Mouse (Mus musculus) liver, postnatal 0 days (tissue): ENCODE data around the gene Ube2d1. TPM values are rescaled to one million over a fixed set of nuclear protein-coding genes. Genes with fewer than 3 reads are reported as not detected.

Experiments used
- ATAC-seq: fragments of 200-750 bp; cut with Nextera tagmentation; 2 replicates; pipeline ENCODE4 v1.8.0; 2017; ENCODE audit warnings: mild to moderate bottlenecking, moderate library complexity
- DNase-seq: peaks from one replicate; pipeline ENCODE4 v3.0.0-alpha.2; 2016
- H3K27ac ChIP-seq: fragments of 300-500 bp; sonication (generic); 2 replicates; pipeline ENCODE4 v1.5.1; 2014; ENCODE audit warnings: antibody characterized with exemption, moderate library complexity, mild to moderate bottlenecking, low read depth
- H3K27me3 ChIP-seq: fragments of 300-500 bp; sonication (generic); 2 replicates; pipeline ENCODE4 v1.6.1; 2014; ENCODE audit warnings: low read length, control low read depth, mixed read lengths; ENCODE audit not compliant: insufficient read depth
- H3K36me3 ChIP-seq: fragments of 300-500 bp; sonication (generic); replicated peaks from 2 replicates; pipeline ENCODE4 v1.6.1; 2014; ENCODE audit warnings: mild to moderate bottlenecking, control low read depth, low read length, moderate library complexity, mixed read lengths; ENCODE audit not compliant: insufficient read depth
- H3K4me1 ChIP-seq: fragments of 300-500 bp; sonication (generic); 2 replicates; pipeline ENCODE4 v1.6.1; 2014; ENCODE audit warnings: antibody characterized with exemption, mild to moderate bottlenecking, control low read depth; ENCODE audit not compliant: insufficient read depth
- H3K4me2 ChIP-seq: fragments of 300-500 bp; sonication (generic); 2 replicates; pipeline ENCODE4 v1.6.1; 2014; ENCODE audit warnings: low read depth, mild to moderate bottlenecking, low read length, moderate library complexity, mixed read lengths
- H3K4me3 ChIP-seq: fragments of 300-500 bp; sonication (generic); 2 replicates; pipeline ENCODE4 v1.5.1; 2014; ENCODE audit warnings: low read depth, low read length
- H3K9ac ChIP-seq: fragments of 300-500 bp; sonication (generic); replicated peaks from 2 replicates; pipeline ENCODE4 v1.6.1; 2014; ENCODE audit warnings: mild to moderate bottlenecking, moderate library complexity
- H3K9me3 ChIP-seq: fragments of 300-500 bp; sonication (generic); 2 replicates; pipeline ENCODE4 v1.6.1; 2016; ENCODE audit warnings: mild to moderate bottlenecking, control low read depth, low read length, mixed read lengths
- CTCF ChIP-seq: sonication (generic); IDR thresholded peaks from 2 replicates; pipeline ENCODE4 v1.5.1; 2016; ENCODE audit warnings: antibody characterized with exemption, low read depth
- EP300 ChIP-seq: IDR thresholded peaks from 2 replicates; pipeline ENCODE4 v1.6.1; 2016; ENCODE audit warnings: antibody characterized with exemption, low read depth, mild to moderate bottlenecking
- WGBS: fragments of 180-500 bp; shearing (Covaris S2); extraction: QIAGEN DNeasy Blood & Tissue Kit; methylation state at CpG from one replicate; pipeline ENCODE4 v1.1.7; 2014; ENCODE audit not compliant: insufficient replicate concordance; 5-methylcytosine and 5-hydroxymethylcytosine counted together
- polyA plus RNA-seq: library from polyadenylated mRNA; unstranded; fragments of >200 nt; fragmentation: Nextera tagmentation; extraction: Ambion mirVana; gene quantifications from 2 replicates; pipeline ENCODE4 v1.2.1, GENCODE M21; 2015

The Ube2d1 gene
- polyA plus RNA-seq, 1 experiment from 2014 or later, result 6.9 TPM

GRCm38 (mm10) chr10:71250472-71250871 is 34.6 kb downstream of the Ube2d1 start:
- WGBS, result 76% methylated on average over 17 of the region's 17 CpGs
- Histone ChIP-seq H3K27me3 (no peaks in the 10 kb centered on the region), H3K4me2 (no peak overlapping the region)

GRCm38 (mm10) chr10:71249086-71249880 is 35.8 kb downstream of the Ube2d1 start:
- no peak overlapping the region for H3K9ac ChIP-seq

More at GRCm38 (mm10) chr10:71250472-71250871, 34.6 kb downstream of the Ube2d1 start:
- Histone ChIP-seq H3K36me3 (no peaks in the 10 kb centered on the region; the same call in 1 of the 2 replicates), H3K4me1 (no peaks in the 10 kb centered on the region), H3K9ac (no peak overlapping the region), H3K9me3 (no peaks in the 10 kb centered on the region), H3K4me3 (no peak overlapping the region), H3K27ac (no peak overlapping the region)
- TF ChIP-seq CTCF, result no peak
- TF ChIP-seq EP300, result no peak
- DNase-seq (no peak), ATAC-seq (no peak)

GRCm38 (mm10) chr10:71246956-71247355 is 38.1 kb downstream of the Ube2d1 start:
- H3K27ac ChIP-seq, result no peak overlapping the region
- no peaks in the 10 kb centered on the region for H3K4me1 ChIP-seq
- no peak overlapping the region for H3K4me3 ChIP-seq
- no peaks in the 10 kb centered on the region for H3K36me3 ChIP-seq
- no peak overlapping the region for H3K9ac ChIP-seq
- DNase-seq (no peak), ATAC-seq (no peak)
- TF ChIP-seq EP300 (no peak), CTCF (no peak)
- H3K4me2 ChIP-seq, result no peak overlapping the region
- H3K27me3 ChIP-seq, result no peaks in the 10 kb centered on the region
- H3K9me3 ChIP-seq, result no peaks in the 10 kb centered on the region
- 15% methylated on average over 7 of the region's 7 CpGs for WGBS

More at GRCm38 (mm10) chr10:71249086-71249880, 35.8 kb downstream of the Ube2d1 start:
- no peak for ATAC-seq
- H3K27ac ChIP-seq, result no peak overlapping the region
- no peak overlapping the region for H3K4me2 ChIP-seq
- no peaks in the 10 kb centered on the region for H3K36me3 ChIP-seq
- WGBS, result 73% methylated on average over 10 of the region's 10 CpGs
- TF ChIP-seq CTCF (no peak), EP300 (no peak)
- H3K27me3 ChIP-seq, result no peaks in the 10 kb centered on the region
- H3K9me3 ChIP-seq, result no peaks in the 10 kb centered on the region
- no peak for DNase-seq
- no peak overlapping the region for H3K4me3 ChIP-seq
- no peaks in the 10 kb centered on the region for H3K4me1 ChIP-seq

GRCm38 (mm10) chr10:71239479-71240120 is 45.5 kb downstream of the Ube2d1 start:
- ATAC-seq (no peak), DNase-seq (no peak)
- peak overlapping the region; percentile 53 for H3K4me2 ChIP-seq
- TF ChIP-seq CTCF (no peak), EP300 (peak; percentile 13; the same call in 1 of the 2 replicates)
- H3K27ac ChIP-seq, result peak overlapping the region; percentile 40; the same call in 1 of the 2 replicates
- H3K4me1 ChIP-seq, result peaks cover 13% of the 10 kb centered on the region
- H3K36me3 ChIP-seq, result peaks cover 8% of the 10 kb centered on the region
- peak overlapping the region; percentile 20; the same call in 1 of the 2 replicates for H3K4me3 ChIP-seq
- no peaks in the 10 kb centered on the region for H3K27me3 ChIP-seq
- WGBS, result 45% methylated on average over 6 of the region's 6 CpGs
- H3K9ac ChIP-seq, result no peak overlapping the region
- no peaks in the 10 kb centered on the region for H3K9me3 ChIP-seq

- Histone ChIP-seq H3K36me3 (peaks cover 11% of the 10 kb centered on the region), H3K4me1 (peaks cover 13% of the 10 kb centered on the region), H3K4me2 (peak within 1 kb of the TSS; percentile 82), H3K9me3 (no peaks in the 10 kb centered on the region), H3K4me3 (peak within 1 kb of the TSS; percentile 98), H3K9ac (peak within 1 kb of the TSS; percentile 89), H3K27me3 (no peaks in the 10 kb centered on the region), H3K27ac (peak within 1 kb of the TSS; percentile 90)
- ATAC-seq (no peak), DNase-seq (no peak)
- TF ChIP-seq EP300, result no peak
- no peak for TF ChIP-seq CTCF
- 7% methylated on average over 7 of the region's 7 CpGs for WGBS
Observed at GRCm38 (mm10) chr10:71238240-71238554, 46.9 kb downstream of the Ube2d1 start, which contains the start of gene Tfam. Tfam (minus strand) TSS chr10:71238280.

- Histone ChIP-seq H3K9ac (peak overlapping the region; percentile 89), H3K27me3 (no peaks in the 10 kb centered on the region), H3K4me3 (peak overlapping the region; percentile 98), H3K4me1 (peaks cover 13% of the 10 kb centered on the region), H3K9me3 (no peaks in the 10 kb centered on the region), H3K36me3 (peaks cover 16% of the 10 kb centered on the region), H3K4me2 (peak overlapping the region; percentile 82), H3K27ac (peak overlapping the region; percentile 90)
- peak; percentile 43 for TF ChIP-seq CTCF
- TF ChIP-seq EP300, result no peak
- DNase-seq, result peak; percentile 97
- WGBS, result under 1% methylated on average over 62 of the region's 68 CpGs
- ATAC-seq, result peak; percentile 97
Observed at GRCm38 (mm10) chr10:71237516-71238239, 47.4 kb downstream of the Ube2d1 start.
